Mouse (Mus musculus) erythroblast, embryonic 14.5 days (primary cell): ENCODE results near the gene Spata7.

Experiments used
- GATA1 ChIP-seq: IDR thresholded peaks from 2 replicates; pipeline ENCODE4 v1.6.1; 2012; ENCODE audit warnings: low read length, inconsistent platforms, mixed read lengths
- TAL1 ChIP-seq: IDR thresholded peaks from 3 replicates; pipeline ENCODE4 v1.6.1; 2012; ENCODE audit warnings: low read length, inconsistent platforms, mixed read lengths

- TF ChIP-seq GATA1 (no peak), TAL1 (no peak)
Observed at GRCm38 (mm10) chr12:98588573-98588972, 39.4 kb upstream of the Spata7 start.
